Mouse (Mus musculus): Measurements from ENCODE around the gene Ppp1r9a. TPM values are rescaled to one million over a fixed set of nuclear protein-coding genes. Genes with fewer than 3 reads are reported as not detected.

Gene Ppp1r9a
- polyA plus RNA-seq, 1 experiment: 38.1 TPM

DNA sequence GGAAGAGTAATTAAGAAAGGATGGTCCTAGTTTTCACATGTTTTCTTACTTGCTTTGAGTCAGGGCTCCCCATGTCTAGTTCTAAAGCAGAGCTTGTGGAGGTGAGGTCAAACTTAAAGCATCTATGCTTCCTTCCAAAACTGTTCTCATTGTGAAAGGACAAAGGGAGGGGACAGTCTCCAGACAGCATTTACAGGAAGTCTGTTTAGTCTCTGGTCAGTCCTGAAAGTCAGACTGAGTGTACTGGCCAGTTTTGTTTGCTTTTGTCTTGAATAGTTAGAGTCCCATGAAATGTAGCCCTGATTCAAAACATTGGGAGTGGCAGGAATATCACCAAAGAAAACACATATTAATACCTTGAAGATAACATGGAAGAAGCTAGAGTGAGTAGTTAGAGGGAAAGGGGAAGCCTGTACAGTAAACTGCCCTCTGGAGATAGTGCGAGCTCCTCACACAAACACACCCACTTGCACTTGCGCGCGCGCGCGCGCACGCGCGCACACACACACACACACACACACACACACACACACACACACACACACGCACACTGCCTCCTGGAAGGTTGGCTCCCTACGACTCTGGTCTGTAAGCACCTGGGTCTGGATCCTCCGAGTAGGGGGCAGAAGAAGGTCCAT, 260.9 kb downstream of the Ppp1r9a start:
- H3K4me1 ChIP-seq (ENCODE audit: control insufficient read depth, insufficient read depth, low read length): no peaks in the 10 kb centered on the region
- H3K36me3 ChIP-seq (ENCODE audit: control insufficient read depth, insufficient read depth, low read length, poor library complexity, severe bottlenecking): no peaks in the 10 kb centered on the region
- TF ChIP-seq POLR2A (IDR thresholded peaks at IDR 0.05; ENCODE audit: insufficient read depth, low read length) (no peak), EP300 (IDR thresholded peaks at IDR 0.05; ENCODE audit: insufficient read depth, low read depth, low read length) (no peak), CTCF (IDR thresholded peaks at IDR 0.05; ENCODE audit: low read depth, low read length) (no peak)
- no peak overlapping the region for H3K27ac ChIP-seq (ENCODE audit: insufficient read depth, low read length)
- H3K4me3 ChIP-seq (ENCODE audit: low read depth, low read length): no peak overlapping the region
- no peaks in the 10 kb centered on the region for H3K27me3 ChIP-seq (ENCODE audit: control insufficient read depth, insufficient read depth, low read length, poor library complexity, severe bottlenecking)
- no peak overlapping the region for H3K9ac ChIP-seq (ENCODE audit: low read depth, poor library complexity, severe bottlenecking)
- no peaks in the 10 kb centered on the region for H3K9me3 ChIP-seq (replicated peaks; ENCODE audit: control insufficient read depth, insufficient read depth, low read length, poor library complexity, severe bottlenecking)

DNA sequence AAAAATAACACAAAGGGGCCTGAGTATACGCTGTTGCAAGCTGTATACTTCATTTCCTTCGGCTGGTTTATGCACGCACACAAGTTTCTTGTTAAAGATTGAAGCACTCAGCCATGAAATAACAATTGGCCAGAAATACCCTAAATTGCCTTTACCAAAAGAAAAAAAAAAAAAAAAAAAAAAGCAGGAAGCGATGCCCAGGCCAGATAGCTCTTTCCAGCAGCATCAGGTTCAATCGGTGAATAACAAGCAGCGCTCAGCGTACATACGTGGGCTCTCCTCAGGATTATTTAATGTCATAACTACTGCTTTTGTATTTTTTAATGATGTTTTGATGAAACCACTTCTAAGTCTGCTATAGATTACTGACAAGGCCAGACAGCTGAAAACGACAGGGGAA, 262.1 kb downstream of the Ppp1r9a start:
- Histone ChIP-seq H3K4me1 (ENCODE audit: control insufficient read depth, insufficient read depth, low read length) (no peaks in the 10 kb centered on the region), H3K4me3 (ENCODE audit: low read depth, low read length) (no peak overlapping the region), H3K9me3 (replicated peaks; ENCODE audit: control insufficient read depth, insufficient read depth, low read length, poor library complexity, severe bottlenecking) (no peaks in the 10 kb centered on the region), H3K36me3 (ENCODE audit: control insufficient read depth, insufficient read depth, low read length, poor library complexity, severe bottlenecking) (no peaks in the 10 kb centered on the region), H3K9ac (ENCODE audit: low read depth, poor library complexity, severe bottlenecking) (no peak overlapping the region), H3K27ac (ENCODE audit: insufficient read depth, low read length) (no peak overlapping the region), H3K27me3 (ENCODE audit: control insufficient read depth, insufficient read depth, low read length, poor library complexity, severe bottlenecking) (no peaks in the 10 kb centered on the region)
- TF ChIP-seq EP300 (IDR thresholded peaks at IDR 0.05; ENCODE audit: insufficient read depth, low read depth, low read length): no peak
- TF ChIP-seq CTCF (IDR thresholded peaks at IDR 0.05; ENCODE audit: low read depth, low read length): no peak
- TF ChIP-seq POLR2A (IDR thresholded peaks at IDR 0.05; ENCODE audit: insufficient read depth, low read length): no peak

DNA sequence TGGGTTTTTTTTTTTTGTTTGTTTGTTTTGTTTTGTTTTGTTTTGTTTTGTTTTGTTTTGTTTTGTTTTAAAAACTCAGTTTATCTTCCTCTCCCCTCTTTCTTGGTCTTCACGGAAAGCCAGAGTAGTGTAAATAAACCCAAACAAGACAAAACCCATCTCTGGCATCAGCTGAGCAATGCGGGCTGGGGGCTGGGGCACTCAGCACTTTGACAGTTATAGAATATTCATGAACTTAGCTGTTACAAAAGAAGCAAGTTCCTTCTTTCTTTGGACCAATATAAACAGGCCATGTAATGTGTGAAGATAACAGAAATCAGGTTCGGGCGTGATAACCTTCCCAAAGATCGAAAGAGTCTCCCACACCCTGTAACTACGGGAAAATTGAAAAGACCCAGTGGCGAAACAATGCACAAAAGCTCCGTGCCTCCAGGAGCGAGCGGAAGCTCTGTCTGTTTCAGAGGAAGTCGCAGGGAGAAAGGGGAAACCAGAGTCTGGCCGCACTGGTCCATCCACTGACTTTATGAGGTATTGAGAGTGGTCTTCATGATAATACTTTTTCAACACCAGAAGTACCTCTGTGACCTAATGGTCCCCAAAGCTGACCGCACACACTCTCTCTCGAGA, 264.4 kb downstream of the Ppp1r9a start:
- Histone ChIP-seq H3K36me3 (ENCODE audit: control insufficient read depth, insufficient read depth, low read length, poor library complexity, severe bottlenecking) (no peaks in the 10 kb centered on the region), H3K27me3 (ENCODE audit: control insufficient read depth, insufficient read depth, low read length, poor library complexity, severe bottlenecking) (no peaks in the 10 kb centered on the region), H3K9me3 (replicated peaks; ENCODE audit: control insufficient read depth, insufficient read depth, low read length, poor library complexity, severe bottlenecking) (no peaks in the 10 kb centered on the region), H3K27ac (ENCODE audit: insufficient read depth, low read length) (no peak overlapping the region), H3K9ac (ENCODE audit: low read depth, poor library complexity, severe bottlenecking) (no peak overlapping the region), H3K4me1 (ENCODE audit: control insufficient read depth, insufficient read depth, low read length) (no peaks in the 10 kb centered on the region), H3K4me3 (ENCODE audit: low read depth, low read length) (no peak overlapping the region)
- TF ChIP-seq EP300 (IDR thresholded peaks at IDR 0.05; ENCODE audit: insufficient read depth, low read depth, low read length) (no peak), CTCF (IDR thresholded peaks at IDR 0.05; ENCODE audit: low read depth, low read length) (no peak), POLR2A (IDR thresholded peaks at IDR 0.05; ENCODE audit: insufficient read depth, low read length) (no peak)

DNA sequence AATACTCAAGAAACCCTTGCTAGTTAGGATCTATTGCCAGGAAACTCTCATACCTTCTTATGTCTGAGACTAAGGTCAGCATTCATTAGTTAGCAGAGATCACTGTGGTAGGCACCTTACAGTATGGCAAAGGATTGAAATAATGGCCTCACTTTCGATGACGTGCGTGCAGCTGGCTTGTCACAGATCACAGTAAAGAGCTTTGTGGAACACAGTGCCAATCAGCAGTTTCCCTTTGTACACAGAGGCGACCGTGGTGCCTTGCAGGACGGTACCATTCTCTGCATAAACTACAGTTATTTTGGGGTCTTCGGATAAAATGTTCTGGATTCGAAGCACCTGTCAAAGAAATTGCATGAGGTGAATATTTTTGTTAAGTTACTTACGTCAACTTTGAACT, 265.4 kb downstream of the Ppp1r9a start:
- no peak overlapping the region for H3K4me3 ChIP-seq (ENCODE audit: low read depth, low read length)
- H3K9me3 ChIP-seq (replicated peaks; ENCODE audit: control insufficient read depth, insufficient read depth, low read length, poor library complexity, severe bottlenecking): no peaks in the 10 kb centered on the region
- H3K36me3 ChIP-seq (ENCODE audit: control insufficient read depth, insufficient read depth, low read length, poor library complexity, severe bottlenecking): no peaks in the 10 kb centered on the region
- no peak overlapping the region for H3K9ac ChIP-seq (ENCODE audit: low read depth, poor library complexity, severe bottlenecking)
- H3K27me3 ChIP-seq (ENCODE audit: control insufficient read depth, insufficient read depth, low read length, poor library complexity, severe bottlenecking): no peaks in the 10 kb centered on the region
- TF ChIP-seq EP300 (IDR thresholded peaks at IDR 0.05; ENCODE audit: insufficient read depth, low read depth, low read length) (no peak), POLR2A (IDR thresholded peaks at IDR 0.05; ENCODE audit: insufficient read depth, low read length) (no peak), CTCF (IDR thresholded peaks at IDR 0.05; ENCODE audit: low read depth, low read length) (no peak)
- H3K27ac ChIP-seq (ENCODE audit: insufficient read depth, low read length): no peak overlapping the region
- H3K4me1 ChIP-seq (ENCODE audit: control insufficient read depth, insufficient read depth, low read length): no peaks in the 10 kb centered on the region

DNA sequence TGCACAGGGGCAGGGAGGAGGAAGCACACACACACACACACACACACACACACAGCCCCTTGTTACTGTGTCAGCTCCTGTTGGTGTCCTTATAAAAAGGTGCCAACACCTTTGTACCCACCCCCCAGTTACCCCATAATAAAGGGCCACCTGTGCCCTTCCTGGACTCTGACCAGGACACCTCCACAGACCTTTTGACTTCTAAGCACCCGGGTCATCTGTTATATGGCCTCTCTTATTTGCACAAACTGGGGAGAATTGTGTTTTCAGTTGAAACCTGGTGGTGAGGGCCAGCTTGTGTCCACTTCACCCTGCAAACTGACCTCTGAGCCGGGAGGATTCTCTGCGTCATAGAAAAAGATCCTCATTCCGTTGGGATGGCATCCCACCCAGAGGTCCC, 268.7 kb downstream of the Ppp1r9a start:
- no peak overlapping the region for H3K27ac ChIP-seq (ENCODE audit: insufficient read depth, low read length)
- no peak overlapping the region for H3K4me3 ChIP-seq (ENCODE audit: low read depth, low read length)
- no peaks in the 10 kb centered on the region for H3K4me1 ChIP-seq (ENCODE audit: control insufficient read depth, insufficient read depth, low read length)
- H3K9ac ChIP-seq (ENCODE audit: low read depth, poor library complexity, severe bottlenecking): no peak overlapping the region
- TF ChIP-seq CTCF (IDR thresholded peaks at IDR 0.05; ENCODE audit: low read depth, low read length) (no peak), EP300 (IDR thresholded peaks at IDR 0.05; ENCODE audit: insufficient read depth, low read depth, low read length) (no peak), POLR2A (IDR thresholded peaks at IDR 0.05; ENCODE audit: insufficient read depth, low read length) (no peak)
- no peaks in the 10 kb centered on the region for H3K27me3 ChIP-seq (ENCODE audit: control insufficient read depth, insufficient read depth, low read length, poor library complexity, severe bottlenecking)
- no peaks in the 10 kb centered on the region for H3K9me3 ChIP-seq (replicated peaks; ENCODE audit: control insufficient read depth, insufficient read depth, low read length, poor library complexity, severe bottlenecking)
- H3K36me3 ChIP-seq (ENCODE audit: control insufficient read depth, insufficient read depth, low read length, poor library complexity, severe bottlenecking): no peaks in the 10 kb centered on the region

DNA sequence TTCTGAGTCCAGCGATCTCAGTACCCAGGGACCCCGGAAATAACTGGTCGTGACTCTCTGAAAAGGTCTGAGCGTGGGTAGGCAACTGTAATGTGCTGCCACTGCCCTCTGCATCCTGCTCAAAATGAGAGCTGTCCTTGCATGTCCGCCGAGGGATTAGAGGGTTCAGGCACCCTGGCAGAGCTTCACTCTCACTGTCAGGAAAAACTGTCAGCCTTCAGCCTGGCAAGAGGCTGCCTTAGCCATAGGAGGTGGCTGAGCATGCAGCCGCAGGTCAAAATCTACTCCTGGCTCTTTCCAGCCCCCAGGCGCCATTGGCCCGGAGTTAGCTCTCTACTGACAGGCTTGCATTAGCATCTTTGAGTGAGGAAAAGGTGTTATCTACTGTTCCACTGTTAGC, 269.9 kb downstream of the Ppp1r9a start:
- TF ChIP-seq EP300 (IDR thresholded peaks at IDR 0.05; ENCODE audit: insufficient read depth, low read depth, low read length) (no peak), CTCF (IDR thresholded peaks at IDR 0.05; ENCODE audit: low read depth, low read length) (no peak), POLR2A (IDR thresholded peaks at IDR 0.05; ENCODE audit: insufficient read depth, low read length) (no peak)
- H3K9me3 ChIP-seq (replicated peaks; ENCODE audit: control insufficient read depth, insufficient read depth, low read length, poor library complexity, severe bottlenecking): no peaks in the 10 kb centered on the region
- no peak overlapping the region for H3K4me3 ChIP-seq (ENCODE audit: low read depth, low read length)
- no peak overlapping the region for H3K27ac ChIP-seq (ENCODE audit: insufficient read depth, low read length)
- H3K27me3 ChIP-seq (ENCODE audit: control insufficient read depth, insufficient read depth, low read length, poor library complexity, severe bottlenecking): no peaks in the 10 kb centered on the region
- H3K4me1 ChIP-seq (ENCODE audit: control insufficient read depth, insufficient read depth, low read length): no peaks in the 10 kb centered on the region
- no peak overlapping the region for H3K9ac ChIP-seq (ENCODE audit: low read depth, poor library complexity, severe bottlenecking)
- no peaks in the 10 kb centered on the region for H3K36me3 ChIP-seq (ENCODE audit: control insufficient read depth, insufficient read depth, low read length, poor library complexity, severe bottlenecking)

All from ES-Bruce4 (cell line).